Comparison of ENCODE assay signal across 14 mouse cellular contexts in genomic region chrX:139665829-139666228, GRCm38 (mm10). TPM values are rescaled to one million over a fixed set of nuclear protein-coding genes. Genes with fewer than 3 reads are reported as not detected.
DNase-seq lines count a peak whose midpoint lies in the region; ATAC-seq and TF ChIP-seq lines count a peak whose summit lies in the region.
"Had no signal": no experiment of that assay in that cellular context is flagged by ENCODE, and none has a peak within 500 bp of the region (broad histone marks: within the 10 kb centered on the region; RNA-seq: fewer than 3 reads in every experiment).

No protein-coding gene starts in this region.

- no peak overlapping the region for H3K27ac ChIP-seq in hindbrain, postnatal 0 days
- H3K27ac ChIP-seq in hindbrain, embryonic 10.5 days = no peak overlapping the region
- H3K27ac ChIP-seq in lung, postnatal 0 days (ENCODE audit: low read length) = no peak overlapping the region
- H3K27ac ChIP-seq: forebrain, embryonic 10.5 days had no signal

- H3K36me3 ChIP-seq in hindbrain, postnatal 0 days (ENCODE audit: insufficient read depth, low read length) = no peaks in the 10 kb centered on the region
- no peaks in the 10 kb centered on the region for H3K36me3 ChIP-seq in hindbrain, embryonic 10.5 days
- H3K36me3 ChIP-seq in lung, postnatal 0 days (ENCODE audit: insufficient read depth, low read length) = no peaks in the 10 kb centered on the region
- H3K36me3 ChIP-seq in splenic B cell, adult 2 months (ENCODE audit: control insufficient read depth, insufficient read depth, low read length, poor library complexity, severe bottlenecking) = no peaks in the 10 kb centered on the region
- H3K36me3 ChIP-seq: forebrain, embryonic 10.5 days had no signal

- 67% methylated on average over 2 of the region's 2 CpGs for WGBS in hindbrain, postnatal 0 days
- 88% methylated on average over 2 of the region's 2 CpGs for WGBS in hindbrain, embryonic 10.5 days
- 64% methylated on average over 2 of the region's 2 CpGs for WGBS in lung, postnatal 0 days

- peak; percentile 37 for DNase-seq in hindbrain, postnatal 0 days (ENCODE audit: low spot score)
- no peak for DNase-seq in hindbrain, embryonic 10.5 days (ENCODE audit: low spot score)
- peak; percentile 38 for DNase-seq in lung, postnatal 0 days (ENCODE audit: low spot score)
- DNase-seq in lung, postnatal 25 days (ENCODE audit: low spot score) = no peak
- peak; percentile 61 for DNase-seq in adipocyte (ENCODE audit: low spot score)
- peak; percentile 11 for DNase-seq in splenic B cell, adult 2 months (ENCODE audit: low read depth, low spot score)
- DNase-seq in B cell, adult 2 months = no peak
- DNase-seq: right cerebral cortex, postnatal 25 days had no signal

- H3K4me1 ChIP-seq in hindbrain, postnatal 0 days (ENCODE audit: insufficient read depth, low read length) = no peaks in the 10 kb centered on the region
- H3K4me1 ChIP-seq in hindbrain, embryonic 10.5 days (replicated peaks) = no peaks in the 10 kb centered on the region
- no peaks in the 10 kb centered on the region for H3K4me1 ChIP-seq in lung, postnatal 0 days (ENCODE audit: insufficient read depth, low read depth, low read length)
- H3K4me1 ChIP-seq: forebrain, embryonic 10.5 days had no signal

- TF ChIP-seq CTCF in hindbrain, postnatal 0 days (IDR thresholded peaks at IDR 0.05; ENCODE audit: low read depth) = peak; percentile 46
- TF ChIP-seq CTCF in lung, postnatal 0 days (IDR thresholded peaks at IDR 0.05) = peak; percentile 52

- no peak for ATAC-seq in hindbrain, postnatal 0 days
- ATAC-seq in lung, postnatal 0 days = no peak

- no peak overlapping the region for H3K4me3 ChIP-seq in hindbrain, postnatal 0 days (ENCODE audit: low read length)
- H3K4me3 ChIP-seq in hindbrain, embryonic 10.5 days = no peak overlapping the region
- H3K4me3 ChIP-seq in lung, postnatal 0 days (ENCODE audit: low read depth, low read length) = no peak overlapping the region
- H3K4me3 ChIP-seq: forebrain, embryonic 10.5 days; myocyte had no signal

- H3K9ac ChIP-seq in hindbrain, postnatal 0 days (replicated peaks; ENCODE audit: low read length) = no peak overlapping the region
- no peak overlapping the region for H3K9ac ChIP-seq in lung, postnatal 0 days (replicated peaks; ENCODE audit: low read depth)

- H3K9me3 ChIP-seq in hindbrain, postnatal 0 days (ENCODE audit: low read length) = no peaks in the 10 kb centered on the region
- no peaks in the 10 kb centered on the region for H3K9me3 ChIP-seq in hindbrain, embryonic 10.5 days
- no peaks in the 10 kb centered on the region for H3K9me3 ChIP-seq in lung, postnatal 0 days (ENCODE audit: low read length)
- H3K9me3 ChIP-seq: forebrain, embryonic 10.5 days had no signal

- H3K27me3 ChIP-seq in hindbrain, postnatal 0 days (ENCODE audit: insufficient read depth, low read length) = no peaks in the 10 kb centered on the region
- peaks cover 3% of the 10 kb centered on the region; the same call in 1 of the 2 replicates for H3K27me3 ChIP-seq in hindbrain, embryonic 10.5 days (ENCODE audit: insufficient read depth, poor library complexity, severe bottlenecking)
- H3K27me3 ChIP-seq in lung, postnatal 0 days (replicated peaks; ENCODE audit: insufficient read depth, low read length) = no peaks in the 10 kb centered on the region
- no peaks in the 10 kb centered on the region for H3K27me3 ChIP-seq in splenic B cell, adult 2 months (ENCODE audit: control insufficient read depth, insufficient read depth, low read length, poor library complexity, severe bottlenecking)

- H3K4me2 ChIP-seq in hindbrain, postnatal 0 days (ENCODE audit: low read depth, low read length) = no peak overlapping the region
- H3K4me2 ChIP-seq in lung, postnatal 0 days (replicated peaks; ENCODE audit: low read depth, low read length) = no peak overlapping the region

- no peak for TF ChIP-seq EP300 in lung, postnatal 0 days (IDR thresholded peaks at IDR 0.05)

RNA-seq across cellular contexts. Expression of gene Tbc1d8b, which starts 19.0 kb away (rescaled TPM):
- total RNA-seq in hindbrain, postnatal 0 days (2014; rRNA removed) = 0.97 and 0.99 TPM in 2 replicates
- polyA plus RNA-seq in hindbrain, postnatal 0 days (2015; fragmentation: Nextera tagmentation; extraction: Ambion mirVana) = 0.39 and 0.63 TPM in 2 replicates
- 0.78 and 0.95 TPM in 2 replicates for polyA plus RNA-seq in hindbrain, embryonic 10.5 days (2016; fragmentation: Nextera tagmentation; extraction: Ambion mirVana)
- polyA plus RNA-seq in lung, postnatal 0 days (2015; fragmentation: Nextera tagmentation; extraction: Ambion mirVana) = 2.2 and 2.5 TPM in 2 replicates

RNA-seq across cellular contexts. Expression of gene Gm15013, which starts 48.5 kb away (rescaled TPM):
- total RNA-seq in hindbrain, postnatal 0 days (2014; rRNA removed) = not detected in 2 replicates
- not detected in 2 replicates for polyA plus RNA-seq in hindbrain, postnatal 0 days (2015; fragmentation: Nextera tagmentation; extraction: Ambion mirVana)
- polyA plus RNA-seq in hindbrain, embryonic 10.5 days (2016; fragmentation: Nextera tagmentation; extraction: Ambion mirVana) = not detected in 2 replicates
- polyA plus RNA-seq in lung, postnatal 0 days (2015; fragmentation: Nextera tagmentation; extraction: Ambion mirVana) = 0.20 and 0.30 TPM in 2 replicates
- total RNA-seq: adrenal gland, postnatal 4 days; hematopoietic stem cell, adult 5-6 weeks; layer of hippocampus, postnatal 14 days had no signal
- polyA plus RNA-seq: liver, embryonic 16.5 days had no signal

Comparison
In these comparisons a context has a peak if more than half of its experiments do, and no peak if none do; other contexts are left out.
1. DNase-seq: peak in hindbrain, postnatal 0 days (single experiment), lung, postnatal 0 days (single experiment), adipocyte (single experiment) and splenic B cell, adult 2 months (single experiment); none in hindbrain, embryonic 10.5 days (single experiment), lung, postnatal 25 days (single experiment) and B cell, adult 2 months (0 of 2).